Mouse (Mus musculus): ENCODE results near the gene Carmil3.

DNA sequence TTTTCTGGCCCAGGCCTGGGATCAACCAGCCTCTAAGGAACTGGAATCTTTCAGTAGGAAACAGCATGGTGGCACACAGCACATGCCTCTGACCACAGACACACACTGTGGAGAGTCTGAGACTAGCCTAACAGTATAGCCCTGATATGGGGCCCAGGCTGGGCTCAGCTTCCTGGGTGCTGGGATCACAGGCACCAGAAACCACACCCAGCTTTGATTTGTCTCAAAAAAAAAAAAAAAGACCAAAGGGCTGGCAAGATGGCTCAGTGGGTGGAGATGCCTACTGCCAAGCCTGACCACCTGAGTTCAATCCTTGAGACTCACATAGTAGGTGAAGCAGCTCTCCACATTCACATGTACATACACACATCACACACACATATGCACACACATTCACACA, 64.2 kb downstream of the Carmil3 start:
- no peak for TF ChIP-seq CTCF (IDR thresholded peaks at IDR 0.05; ENCODE audit: low read depth)
- no peak for TF ChIP-seq EP300 (IDR thresholded peaks at IDR 0.05; ENCODE audit: low read depth)
